Mouse (Mus musculus): Measurements from ENCODE around the gene Edn2.

GRCm38 (mm10) chr4:120141810-120142209 lies 19.2 kb upstream of the Edn2 start:
- no peak for TF ChIP-seq CTCF (IDR thresholded peaks at IDR 0.05; ENCODE audit: low read depth, low read length)
- TF ChIP-seq POLR2A (IDR thresholded peaks at IDR 0.05; ENCODE audit: extremely low read depth, insufficient read depth, low read length) = no peak

Measured in liver, adult 2 months (tissue).